Mouse (Mus musculus): Measurements from ENCODE around the gene 9930021J03Rik. TPM values are rescaled to one million over a fixed set of nuclear protein-coding genes. Genes with fewer than 3 reads are reported as not detected.

9930021J03Rik gene
- total RNA-seq, 2 experiments from 2014 or later: 12.6 to 29.3 TPM

GRCm38 (mm10) chr19:29696840-29697239 lies 108.9 kb downstream of the 9930021J03Rik start:
- no peak for ATAC-seq (ENCODE audit: poor library complexity, severe bottlenecking)

GRCm38 (mm10) chr19:29696309-29696708 lies 109.5 kb downstream of the 9930021J03Rik start:
- ATAC-seq (ENCODE audit: poor library complexity, severe bottlenecking): no peak

- no peak for ATAC-seq (ENCODE audit: poor library complexity, severe bottlenecking)
Observed at GRCm38 (mm10) chr19:29695071-29695470, 110.7 kb downstream of the 9930021J03Rik start.

GRCm38 (mm10) chr19:29683844-29684540 lies 121.8 kb downstream of the 9930021J03Rik start:
- peak; percentile 91 for ATAC-seq (ENCODE audit: poor library complexity, severe bottlenecking)

- no peak for ATAC-seq (ENCODE audit: poor library complexity, severe bottlenecking)
Observed at GRCm38 (mm10) chr19:29680182-29681152, 125.3 kb downstream of the 9930021J03Rik start.

GRCm38 (mm10) chr19:29678181-29678778 lies 127.5 kb downstream of the 9930021J03Rik start:
- ATAC-seq (ENCODE audit: poor library complexity, severe bottlenecking): peak; percentile 82

- no peak for ATAC-seq (ENCODE audit: poor library complexity, severe bottlenecking)
Observed at GRCm38 (mm10) chr19:29676479-29677193, 129.2 kb downstream of the 9930021J03Rik start.

- ATAC-seq (ENCODE audit: poor library complexity, severe bottlenecking): peak; percentile 88
Observed at GRCm38 (mm10) chr19:29675562-29676078, 130.2 kb downstream of the 9930021J03Rik start.

- ATAC-seq (ENCODE audit: poor library complexity, severe bottlenecking): no peak
Observed at GRCm38 (mm10) chr19:29674946-29675345, 130.8 kb downstream of the 9930021J03Rik start.

GRCm38 (mm10) chr19:29672660-29673059 lies 133.1 kb downstream of the 9930021J03Rik start:
- no peak for ATAC-seq (ENCODE audit: poor library complexity, severe bottlenecking)

GRCm38 (mm10) chr19:29671160-29671559 lies 134.6 kb downstream of the 9930021J03Rik start:
- no peak for ATAC-seq (ENCODE audit: poor library complexity, severe bottlenecking)

- ATAC-seq (ENCODE audit: poor library complexity, severe bottlenecking): no peak
Observed at GRCm38 (mm10) chr19:29670247-29670646, 135.5 kb downstream of the 9930021J03Rik start.

- ATAC-seq (ENCODE audit: poor library complexity, severe bottlenecking): no peak
Observed at GRCm38 (mm10) chr19:29668135-29668534, 137.7 kb downstream of the 9930021J03Rik start.

- ATAC-seq (ENCODE audit: poor library complexity, severe bottlenecking): peak; percentile 43; the same call in 1 of the 2 replicates
Observed at GRCm38 (mm10) chr19:29666965-29667594, 138.7 kb downstream of the 9930021J03Rik start.

GRCm38 (mm10) chr19:29666164-29666563 lies 139.6 kb downstream of the 9930021J03Rik start:
- ATAC-seq (ENCODE audit: poor library complexity, severe bottlenecking): no peak

- no peak for ATAC-seq (ENCODE audit: poor library complexity, severe bottlenecking)
Observed at GRCm38 (mm10) chr19:29664934-29665333, 140.9 kb downstream of the 9930021J03Rik start.
